Mouse (Mus musculus): ENCODE results near the gene Myom3.

DNA sequence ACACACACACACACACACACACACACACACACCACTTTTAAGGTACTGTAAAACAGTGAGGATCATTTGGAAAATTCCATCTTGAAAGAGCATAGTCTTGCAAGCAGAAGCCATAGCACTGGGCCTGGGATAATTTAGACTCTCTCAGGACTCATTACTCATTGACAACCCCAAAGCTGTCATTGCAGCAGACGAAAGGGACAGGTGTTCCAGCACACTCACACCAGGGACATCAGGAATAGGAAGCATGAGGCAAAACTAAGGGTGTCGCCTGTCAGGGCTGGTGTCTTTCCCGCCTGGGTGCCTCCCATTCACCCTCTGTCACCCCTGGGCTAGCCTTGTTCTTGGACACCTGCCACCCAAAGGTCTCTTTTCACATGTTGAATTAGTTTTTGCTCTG, 22.6 kb upstream of the Myom3 start:
- TF ChIP-seq CTCF (IDR thresholded peaks at IDR 0.05; ENCODE audit: low read depth) (no peak), EP300 (optimal IDR thresholded peaks at IDR 0.05) (no peak)

Data from stomach, postnatal 0 days (tissue).